Mouse (Mus musculus): Measurements from ENCODE around the gene Slc32a1. TPM values are rescaled to one million over a fixed set of nuclear protein-coding genes. Genes with fewer than 3 reads are reported as not detected.
A peak's percentile ranks its signal among the peaks of the same experiment; 100 is the strongest.

Gene Slc32a1
- polyA plus RNA-seq, 2 experiments = 0.01 TPM; not detected in 1

DNA sequence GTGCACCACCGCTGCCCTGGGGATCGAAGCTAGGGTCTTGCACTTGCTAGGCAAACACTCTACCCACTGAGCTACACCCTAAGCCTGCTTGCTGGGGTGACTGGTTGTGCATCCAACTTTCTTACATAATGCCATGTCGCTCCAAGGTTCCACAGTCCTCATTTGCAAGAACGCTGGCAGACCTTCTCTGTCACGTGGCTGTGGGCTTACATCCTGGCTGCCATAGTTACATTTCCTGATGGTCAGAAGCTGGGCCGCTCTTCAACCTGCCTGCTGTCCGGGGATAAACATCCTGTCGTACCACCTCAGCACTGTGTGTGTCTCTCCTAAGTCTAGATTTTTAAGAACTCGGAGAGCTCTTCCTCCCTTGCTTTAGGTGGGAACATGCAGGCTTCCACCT lies 44.1 kb downstream of the Slc32a1 start:
- no peaks in the 10 kb centered on the region for H3K9me3 ChIP-seq (ENCODE audit: control insufficient read depth, low read length)
- H3K9ac ChIP-seq (replicated peaks) = no peak overlapping the region
- H3K27ac ChIP-seq = no peak overlapping the region
- no peak for DNase-seq (ENCODE audit: low read depth in 3 of 3, low spot score in 3 of 3)
- ATAC-seq (ENCODE audit: insufficient read depth) = no peak
- no peaks in the 10 kb centered on the region; a peak in 1 of 4 replicates for H3K4me1 ChIP-seq (replicated peaks; ENCODE audit: control insufficient read depth in 2 of 2, insufficient read depth in 2 of 2, low read length in 1 of 2)
- H3K27me3 ChIP-seq (ENCODE audit: control insufficient read depth, insufficient read depth, low read length) = no peaks in the 10 kb centered on the region
- no peak overlapping the region for H3K4me2 ChIP-seq (ENCODE audit: low read depth)
- no peaks in the 10 kb centered on the region for H3K36me3 ChIP-seq (replicated peaks; ENCODE audit: control insufficient read depth, insufficient read depth, low read depth)
- H3K4me3 ChIP-seq (ENCODE audit: insufficient read depth in 1 of 2, low read depth in 2 of 2, low read length in 2 of 2) = no peak overlapping the region
- 26% methylated on average over 9 of the region's 9 CpGs for WGBS (ENCODE audit: insufficient replicate concordance)
- TF ChIP-seq CTCF (IDR thresholded peaks at IDR 0.05; ENCODE audit: low read depth) (no peak), EP300 (IDR thresholded peaks at IDR 0.05; ENCODE audit: low read depth) (no peak)

- Histone ChIP-seq H3K27me3 (ENCODE audit: control insufficient read depth, insufficient read depth, low read length) (no peaks in the 10 kb centered on the region), H3K4me2 (ENCODE audit: low read depth) (no peak overlapping the region), H3K9ac (replicated peaks) (no peak overlapping the region), H3K36me3 (replicated peaks; ENCODE audit: control insufficient read depth, insufficient read depth, low read depth) (no peaks in the 10 kb centered on the region), H3K9me3 (ENCODE audit: control insufficient read depth, low read length) (no peaks in the 10 kb centered on the region), H3K4me1 (replicated peaks; ENCODE audit: control insufficient read depth in 2 of 2, insufficient read depth in 2 of 2, low read length in 1 of 2) (no peaks in the 10 kb centered on the region; a peak in 1 of 4 replicates), H3K27ac (no peak overlapping the region), H3K4me3 (ENCODE audit: insufficient read depth in 1 of 2, low read depth in 2 of 2, low read length in 2 of 2) (no peak overlapping the region)
- WGBS (ENCODE audit: insufficient replicate concordance) = 69% methylated on average over 4 of the region's 4 CpGs
- ATAC-seq (ENCODE audit: insufficient read depth) (no peak), DNase-seq (ENCODE audit: low read depth in 3 of 3, low spot score in 3 of 3) (no peak)
- no peak for TF ChIP-seq EP300 (IDR thresholded peaks at IDR 0.05; ENCODE audit: low read depth)
- TF ChIP-seq CTCF (IDR thresholded peaks at IDR 0.05; ENCODE audit: low read depth) = no peak
Measured at GRCm38 (mm10) chr2:158655806-158656205, 45.2 kb downstream of the Slc32a1 start.

GRCm38 (mm10) chr2:158658822-158659221 lies 48.3 kb downstream of the Slc32a1 start:
- TF ChIP-seq CTCF (IDR thresholded peaks at IDR 0.05; ENCODE audit: low read depth) (no peak), EP300 (IDR thresholded peaks at IDR 0.05; ENCODE audit: low read depth) (no peak)
- DNase-seq (ENCODE audit: low read depth in 3 of 3, low spot score in 3 of 3) = no peak
- ATAC-seq (ENCODE audit: insufficient read depth) = peak; percentile 23; the same call in 1 of the 2 replicates
- Histone ChIP-seq H3K9me3 (ENCODE audit: control insufficient read depth, low read length) (no peaks in the 10 kb centered on the region), H3K27me3 (ENCODE audit: control insufficient read depth, insufficient read depth, low read length) (no peaks in the 10 kb centered on the region), H3K27ac (no peak overlapping the region), H3K4me1 (replicated peaks; ENCODE audit: control insufficient read depth in 2 of 2, insufficient read depth in 2 of 2, low read length in 1 of 2) (no peaks in the 10 kb centered on the region; a peak in 1 of 4 replicates), H3K36me3 (replicated peaks; ENCODE audit: control insufficient read depth, insufficient read depth, low read depth) (no peaks in the 10 kb centered on the region), H3K4me2 (ENCODE audit: low read depth) (no peak overlapping the region), H3K4me3 (ENCODE audit: insufficient read depth in 1 of 2, low read depth in 2 of 2, low read length in 2 of 2) (no peak overlapping the region), H3K9ac (replicated peaks) (no peak overlapping the region)
- WGBS (ENCODE audit: insufficient replicate concordance) = 43% methylated on average over 6 of the region's 6 CpGs

GRCm38 (mm10) chr2:158659346-158659745 lies 48.8 kb downstream of the Slc32a1 start:
- TF ChIP-seq EP300 (IDR thresholded peaks at IDR 0.05; ENCODE audit: low read depth) = no peak
- TF ChIP-seq CTCF (IDR thresholded peaks at IDR 0.05; ENCODE audit: low read depth) = no peak
- H3K9ac ChIP-seq (replicated peaks) = no peak overlapping the region

GRCm38 (mm10) chr2:158665098-158665497 lies 54.5 kb downstream of the Slc32a1 start, which contains the start of gene Ppp1r16b:
TSS of gene Ppp1r16b (plus strand) at chr2:158665398.
- Histone ChIP-seq H3K27me3 (ENCODE audit: control insufficient read depth, insufficient read depth, low read length) (peaks cover 43% of the 10 kb centered on the region), H3K4me3 (ENCODE audit: insufficient read depth in 1 of 2, low read depth in 2 of 2, low read length in 2 of 2) (no peak within 1 kb of the TSS), H3K36me3 (replicated peaks; ENCODE audit: control insufficient read depth, insufficient read depth, low read depth) (no peaks in the 10 kb centered on the region), H3K27ac (no peak within 1 kb of the TSS), H3K9me3 (ENCODE audit: control insufficient read depth, low read length) (no peaks in the 10 kb centered on the region), H3K4me1 (replicated peaks; ENCODE audit: control insufficient read depth in 2 of 2, insufficient read depth in 2 of 2, low read length in 1 of 2) (no peaks in the 10 kb centered on the region), H3K9ac (replicated peaks) (no peak within 1 kb of the TSS), H3K4me2 (ENCODE audit: low read depth) (no peak within 1 kb of the TSS)
- ATAC-seq (ENCODE audit: insufficient read depth) = no peak
- no peak for DNase-seq (ENCODE audit: low read depth in 3 of 3, low spot score in 3 of 3)
- no peak for TF ChIP-seq EP300 (IDR thresholded peaks at IDR 0.05; ENCODE audit: low read depth)
- WGBS (ENCODE audit: insufficient replicate concordance) = 45% methylated on average over 4 of the region's 4 CpGs

More at GRCm38 (mm10) chr2:158659346-158659745, 48.8 kb downstream of the Slc32a1 start:
- no peaks in the 10 kb centered on the region for H3K9me3 ChIP-seq (ENCODE audit: control insufficient read depth, low read length)
- H3K27ac ChIP-seq = no peak overlapping the region
- no peak overlapping the region for H3K4me3 ChIP-seq (ENCODE audit: insufficient read depth in 1 of 2, low read depth in 2 of 2, low read length in 2 of 2)
- H3K27me3 ChIP-seq (ENCODE audit: control insufficient read depth, insufficient read depth, low read length) = no peaks in the 10 kb centered on the region
- DNase-seq (ENCODE audit: low read depth in 3 of 3, low spot score in 3 of 3) (no peak), ATAC-seq (ENCODE audit: insufficient read depth) (no peak)
- H3K36me3 ChIP-seq (replicated peaks; ENCODE audit: control insufficient read depth, insufficient read depth, low read depth) = no peaks in the 10 kb centered on the region
- WGBS (ENCODE audit: insufficient replicate concordance) = 61% methylated on average over 3 of the region's 3 CpGs
- no peaks in the 10 kb centered on the region; a peak in 1 of 4 replicates for H3K4me1 ChIP-seq (replicated peaks; ENCODE audit: control insufficient read depth in 2 of 2, insufficient read depth in 2 of 2, low read length in 1 of 2)
- H3K4me2 ChIP-seq (ENCODE audit: low read depth) = no peak overlapping the region

MicroRNA genes within 50 kb of the gene (microRNA counts, 519-probe panel; counts per million panel counts)
- 69.9 counts per million for microRNA mmu-miR-3474

Small RNA genes lying within 50 kb of the gene (microRNA-seq; reads per million reads assigned to microRNA genes)
- gene Mir3474 = not detected

Other genes starting within 250 kb of the Slc32a1 start
- 2.0 and 2.4 TPM in 2 replicates for gene Snhg11, start 235.1 kb upstream of the Slc32a1 start, polyA plus RNA-seq (2012; rRNA removed)
- 0.42 and 0.63 TPM in 2 replicates for gene Snhg11, start 235.1 kb upstream of the Slc32a1 start, polyA plus RNA-seq (2014; fragmentation: Nextera tagmentation; extraction: Ambion mirVana)
- 3.4 and 4.7 TPM in 2 replicates for gene Ralgapb, start 200.9 kb upstream of the Slc32a1 start, polyA plus RNA-seq (2012; rRNA removed)
- 5.5 and 5.6 TPM in 2 replicates for gene Ralgapb, start 200.9 kb upstream of the Slc32a1 start, polyA plus RNA-seq (2014; fragmentation: Nextera tagmentation; extraction: Ambion mirVana)
- gene Adig, start 108.2 kb upstream of the Slc32a1 start, polyA plus RNA-seq (2012; rRNA removed) = 0.22 TPM in 1 of 2 replicates, not detected in the other
- gene Adig, start 108.2 kb upstream of the Slc32a1 start, polyA plus RNA-seq (2014; fragmentation: Nextera tagmentation; extraction: Ambion mirVana) = not detected in 2 replicates
- 0.03 TPM in 1 of 2 replicates, not detected in the other for gene Arhgap40, start 98.0 kb upstream of the Slc32a1 start, polyA plus RNA-seq (2012; rRNA removed)
- gene Arhgap40, start 98.0 kb upstream of the Slc32a1 start, polyA plus RNA-seq (2014; fragmentation: Nextera tagmentation; extraction: Ambion mirVana) = not detected in 2 replicates
- 2.9 and 3.6 TPM in 2 replicates for gene Actr5, start 14.1 kb downstream of the Slc32a1 start, polyA plus RNA-seq (2012; rRNA removed)
- 4.9 and 5.9 TPM in 2 replicates for gene Actr5, start 14.1 kb downstream of the Slc32a1 start, polyA plus RNA-seq (2014; fragmentation: Nextera tagmentation; extraction: Ambion mirVana)
- 0.30 and 0.31 TPM in 2 replicates for gene Ppp1r16b, start 54.6 kb downstream of the Slc32a1 start, polyA plus RNA-seq (2012; rRNA removed)
- 0.74 and 0.76 TPM in 2 replicates for gene Ppp1r16b, start 54.6 kb downstream of the Slc32a1 start, polyA plus RNA-seq (2014; fragmentation: Nextera tagmentation; extraction: Ambion mirVana)
- gene Fam83d, start 157.3 kb downstream of the Slc32a1 start, polyA plus RNA-seq (2012; rRNA removed) = 11.6 and 12.4 TPM in 2 replicates
- gene Fam83d, start 157.3 kb downstream of the Slc32a1 start, polyA plus RNA-seq (2014; fragmentation: Nextera tagmentation; extraction: Ambion mirVana) = 11.2 and 13.7 TPM in 2 replicates
- 4.4 and 4.6 TPM in 2 replicates for gene Dhx35, start 184.0 kb downstream of the Slc32a1 start, polyA plus RNA-seq (2012; rRNA removed)
- 3.2 and 3.9 TPM in 2 replicates for gene Dhx35, start 184.0 kb downstream of the Slc32a1 start, polyA plus RNA-seq (2014; fragmentation: Nextera tagmentation; extraction: Ambion mirVana)